ENCODE assay signal across 20 mouse cellular contexts in genomic region chr12:24686696-24687346, GRCm38 (mm10). TPM values are rescaled to one million over a fixed set of nuclear protein-coding genes. Genes with fewer than 3 reads are reported as not detected.
DNase-seq lines count a peak whose midpoint lies in the region; ATAC-seq and TF ChIP-seq lines count a peak whose summit lies in the region.
"Had no signal": no experiment of that assay in that cellular context is flagged by ENCODE, and none has a peak within 500 bp of the region (broad histone marks: within the 10 kb centered on the region; RNA-seq: fewer than 3 reads in every experiment).

No protein-coding gene starts in this region.

- peak overlapping the region; percentile 44 for H3K27ac ChIP-seq in lung, embryonic 14.5 days (ENCODE audit: low read depth)
- H3K27ac ChIP-seq in intestine, postnatal 0 days (ENCODE audit: low read depth, low read length), result no peak overlapping the region
- peak overlapping the region; percentile 44 for H3K27ac ChIP-seq in liver, embryonic 11.5 days (ENCODE audit: low read depth, low read length)
- no peak overlapping the region for H3K27ac ChIP-seq in forebrain, embryonic 10.5 days
- H3K27ac ChIP-seq: embryonic facial prominence, embryonic 15.5 days; heart, embryonic 13.5 days; hindbrain, embryonic 13.5 days; limb, embryonic 15.5 days had no signal

- no peak for ATAC-seq in lung, embryonic 14.5 days (ENCODE audit: insufficient read depth)
- ATAC-seq in intestine, postnatal 0 days, result no peak
- ATAC-seq in liver, embryonic 11.5 days (replicated peaks; ENCODE audit: low FRiP score), result peak; percentile 61; the same call in 1 of the 2 replicates
- ATAC-seq: inflammation-experienced regulatory T-cells, adult 6 months had no signal

- TF ChIP-seq CTCF in lung, embryonic 14.5 days (IDR thresholded peaks at IDR 0.05; ENCODE audit: low read depth), result no peak
- no peak for TF ChIP-seq CTCF in intestine, postnatal 0 days (IDR thresholded peaks at IDR 0.05; ENCODE audit: low read depth)

- DNase-seq in lung, embryonic 14.5 days, result no peak
- DNase-seq in lung, adult 18-20 months, result no peak
- no peak for DNase-seq in liver, embryonic 11.5 days (ENCODE audit: low spot score)
- DNase-seq in forebrain, embryonic 10.5 days (ENCODE audit: extremely low spot score, low spot score), result no peak
- no peak for DNase-seq in cerebellum, adult 9-11 months
- DNase-seq in cerebellum, adult 18-20 months, result no peak
- DNase-seq: adrenal gland, postnatal 14 days; B cell, adult 2 months; cerebellum, adult 11 months; cerebellum, postnatal 25 days; heart, adult 11 months; lung, postnatal 4 days; right cerebral cortex, postnatal 25 days; thymus, adult 2 months had no signal

- WGBS in lung, embryonic 14.5 days, result 53% methylated on average over 11 of the region's 11 CpGs
- WGBS in intestine, postnatal 0 days, result 33% methylated on average over 11 of the region's 11 CpGs
- 59% methylated on average over 11 of the region's 11 CpGs for WGBS in liver, embryonic 11.5 days
- 76% methylated on average over 11 of the region's 11 CpGs for WGBS in forebrain, embryonic 10.5 days

- H3K4me3 ChIP-seq in lung, embryonic 14.5 days (ENCODE audit: low read depth, low read length), result no peak overlapping the region
- no peak overlapping the region for H3K4me3 ChIP-seq in intestine, postnatal 0 days (ENCODE audit: low read depth, low read length)
- H3K4me3 ChIP-seq in liver, embryonic 11.5 days (ENCODE audit: low read depth, low read length), result no peak overlapping the region
- H3K4me3 ChIP-seq in forebrain, embryonic 10.5 days, result no peak overlapping the region
- H3K4me3 ChIP-seq: embryonic facial prominence, embryonic 15.5 days; heart, embryonic 13.5 days; hindbrain, embryonic 13.5 days; limb, embryonic 15.5 days had no signal

- H3K9me3 ChIP-seq in lung, embryonic 14.5 days (ENCODE audit: low read depth, low read length), result no peaks in the 10 kb centered on the region
- no peaks in the 10 kb centered on the region for H3K9me3 ChIP-seq in intestine, postnatal 0 days (ENCODE audit: control insufficient read depth)
- H3K9me3 ChIP-seq in liver, embryonic 11.5 days (ENCODE audit: control insufficient read depth, low read length), result no peaks in the 10 kb centered on the region
- H3K9me3 ChIP-seq in forebrain, embryonic 10.5 days, result no peaks in the 10 kb centered on the region
- H3K9me3 ChIP-seq: embryonic facial prominence, embryonic 15.5 days; heart, embryonic 13.5 days; hindbrain, embryonic 13.5 days; limb, embryonic 15.5 days had no signal

- no peak overlapping the region for H3K9ac ChIP-seq in lung, embryonic 14.5 days
- no peak overlapping the region for H3K9ac ChIP-seq in intestine, postnatal 0 days (ENCODE audit: low read depth, low read length)
- H3K9ac ChIP-seq in liver, embryonic 11.5 days (ENCODE audit: low read depth, low read length), result no peak overlapping the region
- H3K9ac ChIP-seq: embryonic facial prominence, embryonic 15.5 days; heart, embryonic 13.5 days; hindbrain, embryonic 13.5 days; limb, embryonic 15.5 days had no signal

- H3K27me3 ChIP-seq in lung, embryonic 14.5 days (ENCODE audit: insufficient read depth, low read length), result peaks cover 2% of the 10 kb centered on the region
- H3K27me3 ChIP-seq in intestine, postnatal 0 days (replicated peaks; ENCODE audit: control insufficient read depth, insufficient read depth, low read length), result no peaks in the 10 kb centered on the region
- H3K27me3 ChIP-seq in liver, embryonic 11.5 days (replicated peaks; ENCODE audit: control insufficient read depth, insufficient read depth, low read length), result peaks cover 16% of the 10 kb centered on the region
- H3K27me3 ChIP-seq in forebrain, embryonic 10.5 days (ENCODE audit: poor library complexity, severe bottlenecking), result peaks cover 43% of the 10 kb centered on the region
- H3K27me3 ChIP-seq: limb, embryonic 15.5 days had no signal

- H3K4me1 ChIP-seq in lung, embryonic 14.5 days (ENCODE audit: insufficient read depth), result peaks cover 4% of the 10 kb centered on the region; the same call in 1 of the 2 replicates
- H3K4me1 ChIP-seq in intestine, postnatal 0 days (replicated peaks; ENCODE audit: control insufficient read depth, insufficient read depth, low read length), result no peaks in the 10 kb centered on the region
- peaks cover 1% of the 10 kb centered on the region for H3K4me1 ChIP-seq in liver, embryonic 11.5 days (replicated peaks; ENCODE audit: control insufficient read depth, insufficient read depth, low read length)
- H3K4me1 ChIP-seq in forebrain, embryonic 10.5 days, result peaks cover 4% of the 10 kb centered on the region

- no peaks in the 10 kb centered on the region for H3K36me3 ChIP-seq in lung, embryonic 14.5 days (ENCODE audit: insufficient read depth)
- no peaks in the 10 kb centered on the region for H3K36me3 ChIP-seq in intestine, postnatal 0 days (ENCODE audit: control insufficient read depth, insufficient read depth)
- H3K36me3 ChIP-seq in liver, embryonic 11.5 days (ENCODE audit: control insufficient read depth, insufficient read depth, low read length), result no peaks in the 10 kb centered on the region
- no peaks in the 10 kb centered on the region for H3K36me3 ChIP-seq in forebrain, embryonic 10.5 days (replicated peaks)
- H3K36me3 ChIP-seq: embryonic facial prominence, embryonic 15.5 days; heart, embryonic 13.5 days; hindbrain, embryonic 13.5 days; limb, embryonic 15.5 days had no signal

- no peak overlapping the region for H3K4me2 ChIP-seq in lung, embryonic 14.5 days
- H3K4me2 ChIP-seq in intestine, postnatal 0 days (replicated peaks; ENCODE audit: low read depth), result peak overlapping the region; percentile 57; the same call in 1 of the 2 replicates
- no peak overlapping the region for H3K4me2 ChIP-seq in liver, embryonic 11.5 days
- H3K4me2 ChIP-seq: embryonic facial prominence, embryonic 15.5 days; heart, embryonic 13.5 days; hindbrain, embryonic 13.5 days; limb, embryonic 15.5 days had no signal

RNA-seq across cellular contexts. Expression of gene Cys1, which starts 5.2 kb away (rescaled TPM):
- 1.3 and 2.4 TPM in 2 replicates for polyA plus RNA-seq in lung, embryonic 14.5 days (2014; fragmentation: Nextera tagmentation; extraction: Ambion mirVana)
- 1.3 and 1.7 TPM in 2 replicates for polyA plus RNA-seq in intestine, postnatal 0 days (2015; fragmentation: Nextera tagmentation; extraction: Ambion mirVana)
- 0.49 and 1.1 TPM in 2 replicates for polyA plus RNA-seq in liver, embryonic 11.5 days (2014; fragmentation: Nextera tagmentation; extraction: Ambion mirVana)
- polyA plus RNA-seq in forebrain, embryonic 10.5 days (2016; fragmentation: Nextera tagmentation; extraction: Ambion mirVana), result 0.40 and 0.79 TPM in 2 replicates
- polyA plus RNA-seq: inflammation-experienced regulatory T-cells, adult 6 months had no signal

RNA-seq across cellular contexts. Expression of gene Rrm2, which starts 21.2 kb away (rescaled TPM):
- polyA plus RNA-seq in lung, embryonic 14.5 days (2014; fragmentation: Nextera tagmentation; extraction: Ambion mirVana), result 219 and 221 TPM in 2 replicates
- polyA plus RNA-seq in intestine, postnatal 0 days (2015; fragmentation: Nextera tagmentation; extraction: Ambion mirVana), result 36.9 and 37.4 TPM in 2 replicates
- 422 and 475 TPM in 2 replicates for polyA plus RNA-seq in liver, embryonic 11.5 days (2014; fragmentation: Nextera tagmentation; extraction: Ambion mirVana)
- polyA plus RNA-seq in forebrain, embryonic 10.5 days (2016; fragmentation: Nextera tagmentation; extraction: Ambion mirVana), result 828 and 834 TPM in 2 replicates

RNA-seq across cellular contexts. Expression of gene Klf11, which starts 35.7 kb away (rescaled TPM):
- 12.3 and 13.4 TPM in 2 replicates for polyA plus RNA-seq in lung, embryonic 14.5 days (2014; fragmentation: Nextera tagmentation; extraction: Ambion mirVana)
- polyA plus RNA-seq in intestine, postnatal 0 days (2015; fragmentation: Nextera tagmentation; extraction: Ambion mirVana), result 7.3 and 8.1 TPM in 2 replicates
- 8.7 and 12.1 TPM in 2 replicates for polyA plus RNA-seq in liver, embryonic 11.5 days (2014; fragmentation: Nextera tagmentation; extraction: Ambion mirVana)
- polyA plus RNA-seq in forebrain, embryonic 10.5 days (2016; fragmentation: Nextera tagmentation; extraction: Ambion mirVana), result 10.5 and 10.6 TPM in 2 replicates

Comparison
In these comparisons a context has a peak if more than half of its experiments do, and no peak if none do; other contexts are left out.
1. H3K27ac ChIP-seq: peak in lung, embryonic 14.5 days (single experiment) and liver, embryonic 11.5 days (single experiment); none in intestine, postnatal 0 days (single experiment) and forebrain, embryonic 10.5 days (single experiment).